Mouse (Mus musculus) forebrain, embryonic 16.5 days (tissue): ENCODE measurements at regions not wholly inside any gene's neighbourhood (a gene's known extent, or its start where the extent isn't known, plus 50 kb on each side); places are given as distances from the start of the nearest gene placed in this dataset.
"Not testable (repeated sequence)": the region's sequence is repeated elsewhere in the genome, so short reads cannot be mapped to it uniquely, and the experiment has no call there.

Source experiments
- ATAC-seq: fragments of 200-750 bp; cut with Nextera tagmentation; 2 replicates; pipeline ENCODE4 v1.8.0; 2017; ENCODE audit warnings: mild to moderate bottlenecking, moderate library complexity
- H3K27ac ChIP-seq: fragments of 300-500 bp; sonication (generic); 2 replicates; pipeline ENCODE4 v1.5.1; 2014; ENCODE audit warnings: low read length, control low read depth
- H3K27me3 ChIP-seq: fragments of 300-500 bp; sonication (generic); replicated peaks from 2 replicates; pipeline ENCODE4 v1.6.1; 2014; ENCODE audit warnings: low read length; ENCODE audit not compliant: control insufficient read depth, insufficient read depth
- H3K36me3 ChIP-seq: fragments of 300-500 bp; sonication (generic); 2 replicates; pipeline ENCODE4 v1.6.1; 2014; ENCODE audit not compliant: control insufficient read depth, insufficient read depth
- H3K4me1 ChIP-seq: fragments of 300-500 bp; sonication (generic); replicated peaks from 2 replicates; pipeline ENCODE4 v1.6.1; 2014; ENCODE audit warnings: low read length; ENCODE audit not compliant: control insufficient read depth, insufficient read depth
- H3K4me2 ChIP-seq: fragments of 300-500 bp; sonication (generic); 2 replicates; pipeline ENCODE4 v1.6.1; 2014; ENCODE audit warnings: mild to moderate bottlenecking, low read length, control low read depth
- H3K4me3 ChIP-seq: fragments of 300-500 bp; sonication (generic); replicated peaks from 2 replicates; pipeline ENCODE4 v1.5.1; 2014; ENCODE audit warnings: mild to moderate bottlenecking, low read length, control low read depth
- H3K9ac ChIP-seq: fragments of 300-500 bp; sonication (generic); replicated peaks from 2 replicates; pipeline ENCODE4 v1.6.1; 2014; ENCODE audit warnings: low read depth, low read length, control low read depth
- H3K9me3 ChIP-seq: fragments of 300-500 bp; sonication (generic); 2 replicates; pipeline ENCODE4 v1.6.1; 2016; ENCODE audit warnings: low read length; ENCODE audit not compliant: control insufficient read depth
- WGBS: fragments of 180-500 bp; shearing (Covaris S2); extraction: QIAGEN DNeasy Blood & Tissue Kit; methylation state at CpG from one replicate; pipeline ENCODE4 v1.1.7; 2014; 5-methylcytosine and 5-hydroxymethylcytosine counted together

DNA sequence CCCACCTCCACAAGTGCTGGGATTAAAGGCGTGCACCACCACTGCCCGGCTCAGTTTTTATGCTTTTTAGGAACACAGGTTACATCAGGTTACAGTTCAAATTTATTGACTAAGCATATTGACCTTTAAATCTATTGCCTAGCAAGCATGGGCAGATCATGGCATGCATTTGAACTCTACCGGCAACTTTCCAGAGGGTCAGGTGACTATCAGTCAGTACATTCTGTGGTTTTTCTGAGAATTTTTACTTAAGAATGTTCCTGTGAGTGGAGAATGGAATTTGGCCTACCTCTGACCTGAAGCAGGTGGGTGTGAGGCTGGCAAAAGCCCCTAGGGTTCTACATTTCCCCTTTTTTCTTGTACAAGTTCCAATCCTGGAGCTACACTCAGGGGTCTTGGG is 332.4 kb upstream of the Kynu start:
- Histone ChIP-seq H3K4me3 (no peak overlapping the region), H3K9me3 (no peaks in the 10 kb centered on the region), H3K4me1 (no peaks in the 10 kb centered on the region), H3K27me3 (no peaks in the 10 kb centered on the region), H3K4me2 (no peak overlapping the region), H3K27ac (no peak overlapping the region), H3K9ac (no peak overlapping the region), H3K36me3 (no peaks in the 10 kb centered on the region)
- WGBS, result 97% methylated on average over 3 of the region's 3 CpGs
- no peak for ATAC-seq

DNA sequence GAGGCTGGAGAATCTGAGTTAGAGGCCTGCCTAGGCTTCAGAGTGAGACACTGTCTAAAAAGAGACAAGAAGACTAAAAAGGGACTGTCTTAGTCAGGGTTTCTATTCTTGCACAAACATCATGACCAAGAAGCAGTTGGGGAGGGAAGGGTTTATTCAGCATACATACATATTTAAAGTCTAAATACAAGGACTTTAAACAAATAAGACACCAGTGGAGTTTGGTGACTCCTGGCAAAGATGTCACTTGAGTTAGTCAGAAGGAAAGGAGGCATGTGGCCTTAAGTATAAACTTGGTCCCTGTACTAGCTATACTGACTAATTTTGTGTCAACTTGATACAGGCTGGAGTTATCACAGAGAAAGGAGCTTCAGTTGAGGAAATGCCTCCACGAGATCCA is 330.4 kb upstream of the Kynu start:
- 70% methylated on average over 1 of the region's 1 CpGs for WGBS
- H3K36me3 ChIP-seq, H3K4me2 ChIP-seq, H3K27ac ChIP-seq, H3K9me3 ChIP-seq, H3K27me3 ChIP-seq, H3K4me1 ChIP-seq, ATAC-seq, H3K9ac ChIP-seq, H3K4me3 ChIP-seq: not testable (repeated sequence)

DNA sequence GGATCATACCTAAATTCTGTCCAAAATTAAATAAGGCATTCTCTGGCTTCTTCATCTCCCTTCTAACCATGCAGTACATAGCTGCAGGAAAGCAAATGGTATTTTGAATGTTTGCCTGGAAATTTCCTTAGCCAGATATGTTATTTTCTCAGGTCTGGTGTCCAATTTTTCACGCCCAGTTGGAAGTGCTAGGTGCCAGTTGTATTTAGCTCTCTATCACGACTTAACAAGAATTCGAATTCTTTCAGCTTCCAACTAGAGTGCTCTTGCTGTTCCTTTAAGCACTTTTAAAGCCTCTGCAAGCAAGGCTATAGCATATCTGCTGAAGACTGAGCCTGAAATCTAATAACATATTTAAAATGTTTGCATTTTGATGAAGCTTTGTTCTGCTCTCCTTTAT is 308.3 kb upstream of the Kynu start:
- WGBS, result 57% methylated on average over 3 of the region's 3 CpGs
- H3K4me3 ChIP-seq, result no peak overlapping the region
- H3K27me3 ChIP-seq, result no peaks in the 10 kb centered on the region
- no peak overlapping the region for H3K4me2 ChIP-seq
- ATAC-seq, result peak; percentile 54
- no peak overlapping the region for H3K27ac ChIP-seq
- H3K9me3 ChIP-seq, result no peaks in the 10 kb centered on the region
- no peaks in the 10 kb centered on the region for H3K36me3 ChIP-seq
- no peaks in the 10 kb centered on the region for H3K4me1 ChIP-seq
- H3K9ac ChIP-seq, result no peak overlapping the region

DNA sequence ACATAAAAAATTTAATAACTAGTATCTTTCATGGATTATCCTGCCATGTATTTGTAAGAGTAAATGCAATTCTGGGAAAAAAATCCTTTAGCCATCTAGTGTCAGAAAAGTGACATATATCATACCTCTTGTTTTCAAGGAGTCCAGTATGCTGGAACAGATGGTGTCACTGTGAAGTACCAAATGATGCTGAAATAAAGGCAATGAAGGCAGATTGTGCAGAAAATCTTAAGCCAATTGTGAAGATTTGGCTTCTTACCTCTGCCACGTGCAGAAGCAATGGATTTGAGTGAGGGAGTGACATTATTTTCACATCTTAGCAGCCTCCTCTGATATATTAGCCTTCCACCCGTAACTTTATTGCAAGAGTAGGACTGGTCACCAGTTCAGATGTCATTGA is 306.5 kb upstream of the Kynu start:
- no peaks in the 10 kb centered on the region for H3K36me3 ChIP-seq
- 0 out of 2 replicates have a peak overlapping the region, but pooled peaks have one; percentile 18 for H3K27ac ChIP-seq
- H3K9ac ChIP-seq, result no peak overlapping the region
- H3K27me3 ChIP-seq, result no peaks in the 10 kb centered on the region
- 48% methylated on average over 2 of the region's 2 CpGs for WGBS
- H3K9me3 ChIP-seq, result no peaks in the 10 kb centered on the region
- H3K4me3 ChIP-seq, result no peak overlapping the region
- ATAC-seq, result peak; percentile 43
- H3K4me1 ChIP-seq, result no peaks in the 10 kb centered on the region
- H3K4me2 ChIP-seq, result no peak overlapping the region

DNA sequence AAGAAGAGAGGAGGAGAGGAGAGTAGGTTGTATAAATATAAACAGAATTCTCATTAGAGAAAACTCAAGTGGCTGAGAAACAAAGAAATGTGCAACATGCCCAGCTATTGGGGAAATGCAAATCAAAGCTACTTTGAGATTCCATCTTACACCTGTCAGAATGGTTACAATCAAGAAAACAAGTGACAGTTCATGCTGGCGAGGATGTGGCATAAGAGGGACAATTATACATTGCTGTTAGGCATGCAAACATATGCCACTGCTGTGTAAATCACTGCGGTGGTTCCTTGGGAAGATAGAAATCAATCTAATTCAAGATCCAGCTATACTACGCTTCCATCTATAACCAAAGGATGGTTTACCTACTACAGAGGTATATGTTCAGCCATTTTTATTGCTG is 300.4 kb upstream of the Kynu start:
- WGBS, result 63% methylated on average over 3 of the region's 3 CpGs
- ATAC-seq, result peak; percentile 54; the same call in 1 of the 2 replicates

DNA sequence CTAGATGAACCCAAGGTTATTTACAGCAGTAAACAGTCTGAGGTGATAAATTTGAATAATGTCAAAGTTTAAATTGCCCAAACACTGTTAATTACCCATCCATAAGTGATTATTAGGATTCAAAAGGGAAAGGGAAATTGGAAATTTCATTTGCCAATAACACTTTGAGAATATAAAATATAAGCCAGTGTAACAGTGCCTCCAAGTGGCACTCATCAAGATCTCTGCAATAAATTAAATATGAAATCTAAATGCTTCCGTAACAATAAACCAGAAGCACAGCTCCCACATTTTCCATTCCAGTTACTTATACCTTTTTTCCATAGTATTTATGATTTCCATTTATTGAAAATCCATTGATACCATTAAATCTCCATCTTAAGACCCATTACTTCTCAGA is 284.3 kb upstream of the Kynu start:
- Histone ChIP-seq H3K4me1 (peaks cover 4% of the 10 kb centered on the region), H3K4me3 (no peak overlapping the region), H3K9ac (no peak overlapping the region), H3K9me3 (no peaks in the 10 kb centered on the region), H3K4me2 (no peak overlapping the region), H3K36me3 (no peaks in the 10 kb centered on the region), H3K27ac (no peak overlapping the region), H3K27me3 (no peaks in the 10 kb centered on the region)
- ATAC-seq, result no peak
- WGBS, result 66% methylated on average over 1 of the region's 1 CpGs

More for the DNA sequence above, 300.4 kb upstream of the Kynu start:
- no peaks in the 10 kb centered on the region for H3K9me3 ChIP-seq
- no peak overlapping the region for H3K9ac ChIP-seq
- no peak overlapping the region for H3K4me3 ChIP-seq
- no peak overlapping the region for H3K4me2 ChIP-seq
- H3K27me3 ChIP-seq, result no peaks in the 10 kb centered on the region
- no peaks in the 10 kb centered on the region for H3K4me1 ChIP-seq
- no peaks in the 10 kb centered on the region for H3K36me3 ChIP-seq
- no peak overlapping the region for H3K27ac ChIP-seq

DNA sequence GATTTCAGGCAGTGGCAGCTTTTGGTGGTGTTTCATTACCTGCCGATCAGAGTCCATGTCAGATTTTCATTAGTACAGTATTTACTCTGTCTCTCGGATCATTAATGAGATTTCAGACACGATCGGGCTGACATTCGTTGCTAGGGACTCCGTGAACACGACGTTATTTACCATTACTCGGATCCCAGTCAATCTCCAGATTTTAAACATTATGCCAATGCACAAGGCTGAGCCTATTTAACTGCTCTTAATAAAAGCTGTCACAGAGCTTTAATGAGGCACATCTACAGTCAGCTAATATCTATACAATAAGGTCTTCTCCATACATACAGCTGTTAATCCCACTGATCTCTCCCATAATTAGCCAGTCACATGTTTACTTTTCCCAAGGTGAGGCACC is 283.0 kb upstream of the Kynu start:
- Histone ChIP-seq H3K4me3 (no peak overlapping the region), H3K27me3 (no peaks in the 10 kb centered on the region), H3K27ac (no peak overlapping the region; the same call in 1 of the 2 replicates), H3K4me1 (peaks cover 4% of the 10 kb centered on the region), H3K9ac (no peak overlapping the region), H3K9me3 (no peaks in the 10 kb centered on the region), H3K36me3 (no peaks in the 10 kb centered on the region), H3K4me2 (peak overlapping the region; percentile 13; the same call in 1 of the 2 replicates)
- WGBS, result 12% methylated on average over 9 of the region's 9 CpGs
- ATAC-seq, result peak; percentile 55

DNA sequence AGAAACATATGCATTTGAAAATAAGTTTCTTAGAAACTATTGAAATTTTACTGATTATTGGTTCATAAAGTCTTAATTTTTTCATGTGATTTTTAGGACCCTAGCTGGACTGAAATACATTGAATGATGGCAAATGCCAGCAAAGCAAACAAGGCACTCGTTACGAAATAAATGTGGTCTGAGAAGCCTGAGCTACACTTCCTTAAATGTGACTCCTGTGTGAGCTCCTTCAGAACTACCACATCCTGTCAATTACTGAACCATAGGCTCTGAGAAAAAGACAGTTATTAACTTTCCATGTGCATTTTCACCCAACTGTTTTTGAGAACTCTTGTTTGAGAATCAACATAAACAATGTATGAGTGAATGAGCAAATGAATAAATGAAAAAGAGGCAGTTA is 281.1 kb upstream of the Kynu start:
- WGBS, result 75% methylated on average over 2 of the region's 2 CpGs
- H3K4me2 ChIP-seq, result no peak overlapping the region
- no peak for ATAC-seq
- H3K36me3 ChIP-seq, result no peaks in the 10 kb centered on the region
- no peak overlapping the region for H3K27ac ChIP-seq
- H3K27me3 ChIP-seq, result no peaks in the 10 kb centered on the region
- H3K9ac ChIP-seq, result no peak overlapping the region
- no peaks in the 10 kb centered on the region for H3K9me3 ChIP-seq
- H3K4me1 ChIP-seq, result peaks cover 4% of the 10 kb centered on the region
- H3K4me3 ChIP-seq, result no peak overlapping the region

DNA sequence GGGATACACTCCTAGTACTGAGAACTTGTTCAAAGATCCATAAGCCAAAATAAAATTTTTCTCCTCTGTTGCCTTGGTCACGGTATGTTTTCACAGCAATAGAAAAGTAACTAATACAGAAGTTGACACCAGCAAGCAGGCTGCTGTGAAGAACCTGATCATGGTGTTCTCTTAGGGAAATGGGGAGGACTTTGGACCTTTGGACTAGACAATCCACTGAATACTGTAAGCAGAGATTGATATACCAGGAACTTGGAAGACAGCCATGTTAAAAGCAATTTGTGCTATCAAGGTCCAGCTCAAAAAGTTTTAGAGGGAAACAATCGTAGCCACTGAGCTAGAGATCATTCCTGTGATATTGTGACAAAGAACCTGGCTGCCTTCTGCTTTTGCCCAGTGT is 259.3 kb upstream of the Kynu start:
- no peaks in the 10 kb centered on the region for H3K27me3 ChIP-seq
- H3K27ac ChIP-seq, result no peak overlapping the region
- no peak overlapping the region for H3K9ac ChIP-seq
- no peak overlapping the region for H3K4me3 ChIP-seq
- H3K4me2 ChIP-seq, result no peak overlapping the region
- 95% methylated on average over 2 of the region's 2 CpGs for WGBS
- H3K36me3 ChIP-seq, result no peaks in the 10 kb centered on the region
- no peaks in the 10 kb centered on the region for H3K4me1 ChIP-seq
- no peak for ATAC-seq
- H3K9me3 ChIP-seq, result no peaks in the 10 kb centered on the region

DNA sequence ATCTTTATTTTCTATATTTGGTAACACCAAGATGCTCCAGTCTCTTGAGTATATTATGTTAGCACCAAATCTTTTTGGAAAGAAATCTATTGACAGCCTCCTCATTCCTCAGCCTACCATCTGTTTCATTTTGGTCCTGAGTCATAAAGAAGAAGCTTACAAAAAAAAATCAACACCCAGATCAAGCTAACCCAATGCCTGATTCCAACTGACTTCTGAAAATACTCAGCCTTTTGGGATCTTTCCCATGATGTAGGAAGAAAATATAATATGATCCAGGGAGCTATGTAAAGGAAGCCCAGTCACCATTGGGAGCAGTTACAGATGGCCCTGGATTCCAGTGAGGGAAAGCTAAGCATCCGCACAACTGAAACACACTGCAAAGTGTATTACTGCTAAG is 231.3 kb upstream of the Kynu start:
- peak; percentile 89 for ATAC-seq
- WGBS, result 79% methylated on average over 1 of the region's 1 CpGs

More for the DNA sequence above, 231.3 kb upstream of the Kynu start:
- no peak overlapping the region for H3K4me2 ChIP-seq
- no peak overlapping the region for H3K4me3 ChIP-seq
- H3K36me3 ChIP-seq, result no peaks in the 10 kb centered on the region
- H3K4me1 ChIP-seq, result no peaks in the 10 kb centered on the region
- H3K27me3 ChIP-seq, result no peaks in the 10 kb centered on the region
- H3K9me3 ChIP-seq, result no peaks in the 10 kb centered on the region
- H3K27ac ChIP-seq, result no peak overlapping the region
- no peak overlapping the region for H3K9ac ChIP-seq
